Mouse (Mus musculus): ENCODE results near the gene Atrnl1.

DNA sequence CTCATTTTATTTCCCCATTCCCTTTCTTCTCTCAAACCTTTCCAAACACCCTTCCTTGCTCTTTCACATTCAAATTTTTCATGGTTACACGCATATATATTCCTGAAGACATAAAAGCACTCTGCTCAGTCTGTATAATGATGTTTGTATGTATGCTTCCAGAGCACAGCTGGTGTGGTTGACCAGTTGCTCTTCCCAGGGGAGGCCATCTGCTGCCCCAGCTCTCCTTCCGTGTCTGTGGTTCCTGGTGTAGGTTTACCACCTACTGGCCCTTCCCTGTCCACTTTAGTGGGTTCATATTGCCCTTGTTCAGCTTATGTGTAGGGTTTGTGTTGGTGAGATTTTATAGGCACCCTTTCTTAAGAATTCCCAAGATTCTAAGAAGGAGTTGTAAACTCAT lies 197.5 kb downstream of the Atrnl1 start:
- TF ChIP-seq CTCF (IDR thresholded peaks at IDR 0.05; ENCODE audit: extremely low read depth, insufficient read depth, insufficient read length, insufficient replicate concordance) (no peak), POLR2A (IDR thresholded peaks at IDR 0.05; ENCODE audit: low read depth, low read length) (no peak)
